Mouse (Mus musculus): ENCODE data around the gene Tfcp2.

GRCm38 (mm10) chr15:100473926-100474503, 77.8 kb downstream of the Tfcp2 start:
- no peak for TF ChIP-seq CTCF (IDR thresholded peaks at IDR 0.05 in 2 of 3, conservative IDR thresholded peaks at IDR 0.05 in 1 of 3; ENCODE audit: control insufficient read depth in 1 of 3, insufficient read depth in 1 of 3, low read depth in 2 of 3, low read length in 3 of 3, poor library complexity in 1 of 3, severe bottlenecking in 1 of 3)
- TF ChIP-seq JUND (IDR thresholded peaks at IDR 0.05; ENCODE audit: low read depth, low read length), result no peak
- no peak for TF ChIP-seq CHD1 (IDR thresholded peaks at IDR 0.05; ENCODE audit: low read depth, low read length)
- TF ChIP-seq UBTF (IDR thresholded peaks at IDR 0.05; ENCODE audit: borderline replicate concordance, insufficient read depth, low read depth, low read length), result no peak
- TF ChIP-seq EP300 (IDR thresholded peaks at IDR 0.05; ENCODE audit: low read depth in 1 of 2, low read length in 2 of 2), result no peak
